Mouse (Mus musculus) CH12.LX (cell line): ENCODE measurements around the gene Serinc5. TPM values are rescaled to one million over a fixed set of nuclear protein-coding genes. Genes with fewer than 3 reads are reported as not detected.

Experiments
- DNase-seq: peaks from one replicate; pipeline ENCODE4 v3.0.0-alpha.2; 2013; ENCODE audit errors: extremely low read depth
- H3K27ac ChIP-seq: 2 replicates; pipeline ENCODE4 v1.5.1; 2012; ENCODE audit warnings: low read depth, mild to moderate bottlenecking, control low read depth, moderate library complexity; ENCODE audit not compliant: insufficient read depth
- H3K27me3 ChIP-seq: replicated peaks from 2 replicates; pipeline ENCODE3; 2012; ENCODE audit warnings: inconsistent platforms
- H3K36me3 ChIP-seq, 2 experiments: replicated peaks in 1 of 2; 2 replicates each; pipeline versions ENCODE3 to v1.6.1; 2012; ENCODE audit warnings: inconsistent platforms in 1 of 2, low read length in 1 of 2, mild to moderate bottlenecking in 1 of 2, mixed read lengths in 1 of 2, moderate library complexity in 1 of 2; ENCODE audit not compliant: control insufficient read depth in 1 of 2, insufficient read depth in 1 of 2
- H3K4me1 ChIP-seq, 2 experiments: 2 replicates each; pipeline ENCODE4 v1.6.1; 2012; ENCODE audit warnings: inconsistent platforms in 1 of 2, moderate library complexity in 1 of 2; ENCODE audit not compliant: insufficient read depth in 2 of 2, control insufficient read depth in 1 of 2
- H3K4me2 ChIP-seq: 2 replicates; pipeline ENCODE4 v1.6.1; 2012; ENCODE audit warnings: low read depth, mild to moderate bottlenecking, control low read depth; ENCODE audit not compliant: poor library complexity, insufficient read depth, severe bottlenecking
- H3K4me3 ChIP-seq, 3 experiments: fragments of 150-350 bp in 1 of 3; sonication (generic) in 1 of 3; replicated peaks in 1 of 3; 2 replicates each; pipeline versions ENCODE3 to v1.5.1; 2011 to 2012; ENCODE audit warnings: low read depth in 2 of 3, low read length in 2 of 3, mild to moderate bottlenecking in 2 of 3, moderate library complexity in 2 of 3, control low read depth in 1 of 3, improper control_type of control experiment in 1 of 3, inconsistent platforms in 1 of 3, mixed read lengths in 1 of 3; ENCODE audit not compliant: poor library complexity in 1 of 3
- H3K79me2 ChIP-seq: replicated peaks from 2 replicates; pipeline ENCODE4 v1.6.1; 2012; ENCODE audit warnings: mild to moderate bottlenecking, moderate library complexity; ENCODE audit not compliant: control insufficient read depth, poor library complexity, insufficient read depth, severe bottlenecking; ENCODE audit errors: extremely low read depth
- H3K9ac ChIP-seq: 2 replicates; pipeline ENCODE4 v1.6.1; 2012; ENCODE audit warnings: low read depth, mild to moderate bottlenecking, control low read depth, moderate library complexity; ENCODE audit not compliant: insufficient read depth
- H3K9me3 ChIP-seq: replicated peaks from 2 replicates; pipeline ENCODE3; 2012; ENCODE audit warnings: low read length, inconsistent platforms, mixed read lengths
- CHD1 ChIP-seq: IDR thresholded peaks from 2 replicates; pipeline ENCODE4 v1.6.1; 2012; ENCODE audit warnings: low read depth, low read length, improper control_type of control experiment, inconsistent platforms
- ELF1 ChIP-seq: IDR thresholded peaks from 2 replicates; pipeline ENCODE4 v1.6.1; 2014; ENCODE audit warnings: low read depth, mild to moderate bottlenecking, inconsistent platforms, low read length, improper control_type of control experiment
- EP300 ChIP-seq: IDR thresholded peaks from 2 replicates; pipeline ENCODE4 v1.6.1; 2011; ENCODE audit warnings: low read length, improper control_type of control experiment
- GABPA ChIP-seq: IDR thresholded peaks from 2 replicates; pipeline ENCODE4 v1.6.1; 2012; ENCODE audit warnings: low read depth, low read length, improper control_type of control experiment, inconsistent platforms; ENCODE audit not compliant: insufficient replicate concordance
- HCFC1 ChIP-seq: IDR thresholded peaks from 2 replicates; pipeline ENCODE4 v1.6.1; 2012; ENCODE audit warnings: low read depth, mild to moderate bottlenecking, inconsistent platforms, low read length, improper control_type of control experiment
- IRF4 ChIP-seq: IDR thresholded peaks from 2 replicates; pipeline ENCODE4 v1.6.1; 2014; ENCODE audit warnings: low read depth, mild to moderate bottlenecking, inconsistent platforms, low read length, improper control_type of control experiment
- JUN ChIP-seq: IDR thresholded peaks from 2 replicates; pipeline ENCODE4 v1.6.1; 2011; ENCODE audit warnings: low read depth, mild to moderate bottlenecking, low read length, improper control_type of control experiment, moderate library complexity; ENCODE audit not compliant: insufficient read depth
- JUND ChIP-seq: conservative IDR thresholded peaks from 2 replicates; pipeline ENCODE4 v1.6.1; 2011; ENCODE audit warnings: low read depth, low read length, improper control_type of control experiment
- MAX ChIP-seq: IDR thresholded peaks from 2 replicates; pipeline ENCODE4 v1.6.1; 2011; ENCODE audit warnings: low read length, improper control_type of control experiment
- MAZ ChIP-seq: IDR thresholded peaks from 2 replicates; pipeline ENCODE4 v1.6.1; 2012; ENCODE audit warnings: low read depth, mild to moderate bottlenecking, inconsistent platforms, low read length, improper control_type of control experiment, moderate library complexity
- MEF2A ChIP-seq: IDR thresholded peaks from 2 replicates; pipeline ENCODE4 v1.6.1; 2014; ENCODE audit warnings: low read depth, mild to moderate bottlenecking, inconsistent platforms, low read length, improper control_type of control experiment, borderline replicate concordance
- MYC ChIP-seq: IDR thresholded peaks from 2 replicates; pipeline ENCODE4 v1.6.1; 2011; ENCODE audit warnings: low read depth, mild to moderate bottlenecking, improper control_type of control experiment, low read length
- NRF1 ChIP-seq: IDR thresholded peaks from 2 replicates; pipeline ENCODE4 v1.6.1; 2014; ENCODE audit warnings: low read depth, mild to moderate bottlenecking, inconsistent platforms, low read length, improper control_type of control experiment, moderate library complexity
- POLR2AphosphoS2 ChIP-seq: IDR thresholded peaks from 2 replicates; pipeline ENCODE4 v1.6.1; 2011; ENCODE audit warnings: low read depth, low read length, improper control_type of control experiment
- RAD21 ChIP-seq: IDR thresholded peaks from 2 replicates; pipeline ENCODE4 v1.6.1; 2011; ENCODE audit warnings: low read depth, mild to moderate bottlenecking, low read length, improper control_type of control experiment, moderate library complexity
- SIN3A ChIP-seq: IDR thresholded peaks from 2 replicates; pipeline ENCODE4 v1.6.1; 2012; ENCODE audit warnings: low read length, improper control_type of control experiment, inconsistent platforms
- TBP ChIP-seq: conservative IDR thresholded peaks from 2 replicates; pipeline ENCODE4 v1.6.1; 2011; ENCODE audit warnings: low read depth, low read length, improper control_type of control experiment
- UBTF ChIP-seq: IDR thresholded peaks from 2 replicates; pipeline ENCODE4 v1.6.1; 2012; ENCODE audit warnings: low read depth, mild to moderate bottlenecking, inconsistent platforms, low read length, improper control_type of control experiment, moderate library complexity
- USF1 ChIP-seq: IDR thresholded peaks from 2 replicates; pipeline ENCODE4 v1.6.1; 2014; ENCODE audit warnings: low read depth, mild to moderate bottlenecking, inconsistent platforms, low read length, improper control_type of control experiment
- USF2 ChIP-seq: conservative IDR thresholded peaks from 2 replicates; pipeline ENCODE4 v1.6.1; 2011; ENCODE audit warnings: low read depth, low read length, improper control_type of control experiment
- ZMIZ1 ChIP-seq: IDR thresholded peaks from 2 replicates; pipeline ENCODE4 v1.6.1; 2012; ENCODE audit warnings: low read depth, mild to moderate bottlenecking, inconsistent platforms, low read length, improper control_type of control experiment
- dilution Hi-C: fragments of 300-500 bp; cut with MboI; formaldehyde crosslinking; loops from 2 replicates; pipeline ENCODE4 v1.14.3; 2020; ENCODE audit warnings: low sequenced_read_pairs; ENCODE audit not compliant: extremely low pct_unique_long_range_greater_than_20kb, extremely low pct_ligation_motif_present
- in situ Hi-C: fragments of 300-500 bp; cut with MboI; formaldehyde crosslinking; loops from 3 replicates; pipeline ENCODE4 v1.14.3; 2019; ENCODE audit warnings: low sequenced_read_pairs, low pct_ligation_motif_present, low pct_unique_long_range_greater_than_20kb, mixed read lengths
- polyA plus RNA-seq: library from polyadenylated mRNA; unstranded; fragments of >175 nt; gene quantifications from 2 replicates; pipeline ENCODE4 v1.2.1, GENCODE M21; 2012; ENCODE audit warnings: low read depth; ENCODE audit not compliant: insufficient read length
- total RNA-seq, 2 experiments: library from RNA; depleted of rRNA; stranded (reverse); fragments of 300-350 nt in 1 of 2; fragments of >200 nt in 1 of 2; gene quantifications; 2 replicates each; pipeline ENCODE4 v1.2.3; 2012 to 2014

Serinc5 gene
- total and polyA plus RNA-seq, 3 experiments = 1.9 to 5.2 (median 4.3) TPM

DNA sequence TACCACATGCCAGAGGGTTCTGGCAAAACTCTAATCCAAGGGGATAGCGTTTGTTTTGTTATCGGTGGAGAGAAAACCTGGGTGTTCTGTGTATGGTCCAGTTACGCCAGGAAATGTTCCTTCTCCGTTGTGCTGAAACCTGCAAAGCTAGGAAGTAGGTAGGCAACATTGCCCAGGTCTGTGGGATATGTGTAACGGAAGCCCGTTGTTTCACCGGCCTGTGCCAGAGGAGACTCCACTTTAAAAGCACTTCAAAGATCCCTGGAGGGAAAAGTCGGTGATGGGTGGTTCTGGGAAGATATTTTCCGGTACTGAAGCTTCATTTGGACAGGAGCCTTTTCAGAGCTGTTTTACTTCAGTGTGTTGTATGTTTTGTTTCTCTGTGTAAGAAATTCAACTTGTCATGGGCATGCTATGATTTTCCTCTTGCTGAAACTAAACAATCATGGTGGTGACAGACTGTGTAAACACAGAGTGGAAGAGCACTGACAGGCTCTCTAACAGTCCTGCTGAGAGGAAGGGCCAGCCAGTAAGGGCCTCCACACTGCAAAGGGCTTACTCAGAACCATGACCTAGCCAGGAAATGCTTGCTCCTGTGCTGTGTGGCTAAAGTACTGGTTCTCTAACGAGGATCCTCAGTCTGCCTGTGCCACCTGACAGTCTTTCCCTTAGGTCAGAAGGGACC lies 83.1 kb downstream of the Serinc5 start:
- Histone ChIP-seq H3K4me2 (no peak overlapping the region), H3K4me1 (peaks cover under 1 to 11% of the 10 kb centered on the region in 2 experiments; a peak in 3 of 4 replicates), H3K27ac (no peak overlapping the region), H3K9me3 (no peaks in the 10 kb centered on the region), H3K9ac (no peak overlapping the region), H3K79me2 (no peaks in the 10 kb centered on the region), H3K36me3 (no peaks in the 10 kb centered on the region), H3K4me3 (no peak overlapping the region), H3K27me3 (no peaks in the 10 kb centered on the region)
- dilution Hi-C loops = no loop called here
- no peak for DNase-seq
- TF ChIP-seq POLR2AphosphoS2 (no peak), USF1 (no peak), HCFC1 (no peak), JUN (no peak), JUND (no peak), CHD1 (no peak), EP300 (no peak), NRF1 (no peak), USF2 (no peak), RAD21 (no peak), MAX (no peak), ZMIZ1 (no peak), ELF1 (no peak), MYC (no peak), UBTF (no peak), SIN3A (no peak), MAZ (no peak), IRF4 (no peak), TBP (no peak)
- in situ Hi-C loops = no loop called here

- no peak for DNase-seq
- in situ Hi-C loops = no loop called here
- dilution Hi-C loops = no loop called here
- Histone ChIP-seq H3K27me3 (no peaks in the 10 kb centered on the region), H3K9me3 (no peaks in the 10 kb centered on the region), H3K4me1 (0 out of 4 replicates have a peak, but pooled peaks cover 0 to 3% of the 10 kb centered on the region in 2 experiments), H3K4me3 (no peak overlapping the region), H3K4me2 (no peak overlapping the region), H3K36me3 (no peaks in the 10 kb centered on the region), H3K79me2 (no peaks in the 10 kb centered on the region), H3K27ac (no peak overlapping the region), H3K9ac (no peak overlapping the region)
- no peak for TF ChIP-seq HCFC1
- no peak for TF ChIP-seq MEF2A
- no peak for TF ChIP-seq GABPA
These were observed 85.6 kb downstream of the Serinc5 start for GRCm38 (mm10) chr13:92696491-92696939.
